Mouse (Mus musculus): ENCODE data around the gene Crlf1. TPM values are rescaled to one million over a fixed set of nuclear protein-coding genes. Genes with fewer than 3 reads are reported as not detected.
"Not testable (repeated sequence)": the region's sequence is repeated elsewhere in the genome, so short reads cannot be mapped to it uniquely, and the experiment has no call there.

Gene Crlf1
- polyA plus RNA-seq, 1 experiment from 2014 or later, result 98.7 TPM

DNA sequence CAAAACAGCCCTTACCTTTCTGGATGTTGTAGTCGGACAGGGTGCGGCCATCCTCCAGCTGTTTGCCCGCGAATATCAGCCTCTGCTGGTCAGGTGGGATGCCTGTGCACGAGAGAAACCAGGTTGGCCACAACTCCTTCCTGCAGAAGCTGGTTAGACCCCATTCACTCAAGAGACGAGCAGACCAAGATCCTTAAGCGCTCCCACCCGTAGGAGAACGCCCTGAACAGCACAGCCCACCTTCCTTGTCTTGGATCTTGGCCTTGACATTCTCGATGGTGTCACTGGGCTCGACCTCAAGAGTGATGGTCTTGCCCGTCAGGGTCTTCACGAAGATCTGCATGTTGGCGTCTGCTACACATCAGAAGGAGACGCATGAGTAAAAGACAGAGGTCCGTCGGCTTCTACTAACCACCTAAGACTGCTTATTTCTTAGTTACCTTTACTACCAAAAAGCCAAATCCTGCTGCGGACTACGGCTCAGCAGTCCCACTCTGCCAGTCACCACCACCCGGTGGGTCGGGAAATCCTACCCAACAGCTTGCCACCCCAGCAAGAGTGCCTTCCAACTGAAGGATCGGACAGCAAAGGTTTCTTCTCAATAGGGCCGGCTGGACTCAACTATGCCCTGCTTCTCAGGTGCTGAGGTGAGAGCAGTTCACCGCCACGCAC, 16.5 kb downstream of the Crlf1 start:
- Histone ChIP-seq H3K27ac (ENCODE audit: low read length) (peak overlapping the region; percentile 93), H3K36me3 (ENCODE audit: insufficient read depth, low read length) (peaks cover 11% of the 10 kb centered on the region; the same call in 1 of the 2 replicates), H3K9ac (replicated peaks; ENCODE audit: low read depth) (peak overlapping the region; percentile 93), H3K4me1 (ENCODE audit: insufficient read depth, low read depth, low read length) (peaks cover 19% of the 10 kb centered on the region; the same call in 1 of the 2 replicates), H3K9me3 (ENCODE audit: low read length) (no peaks in the 10 kb centered on the region), H3K4me2 (replicated peaks; ENCODE audit: low read depth, low read length) (peak overlapping the region; percentile 82), H3K27me3 (replicated peaks; ENCODE audit: insufficient read depth, low read length) (no peaks in the 10 kb centered on the region), H3K4me3 (ENCODE audit: low read depth, low read length) (peak overlapping the region; percentile 86)
- DNase-seq (ENCODE audit: low spot score) (no peak), ATAC-seq (no peak)
- TF ChIP-seq EP300 (IDR thresholded peaks at IDR 0.05) (no peak), CTCF (IDR thresholded peaks at IDR 0.05) (no peak)
- WGBS, result 7% methylated on average over 25 of the region's 25 CpGs

DNA sequence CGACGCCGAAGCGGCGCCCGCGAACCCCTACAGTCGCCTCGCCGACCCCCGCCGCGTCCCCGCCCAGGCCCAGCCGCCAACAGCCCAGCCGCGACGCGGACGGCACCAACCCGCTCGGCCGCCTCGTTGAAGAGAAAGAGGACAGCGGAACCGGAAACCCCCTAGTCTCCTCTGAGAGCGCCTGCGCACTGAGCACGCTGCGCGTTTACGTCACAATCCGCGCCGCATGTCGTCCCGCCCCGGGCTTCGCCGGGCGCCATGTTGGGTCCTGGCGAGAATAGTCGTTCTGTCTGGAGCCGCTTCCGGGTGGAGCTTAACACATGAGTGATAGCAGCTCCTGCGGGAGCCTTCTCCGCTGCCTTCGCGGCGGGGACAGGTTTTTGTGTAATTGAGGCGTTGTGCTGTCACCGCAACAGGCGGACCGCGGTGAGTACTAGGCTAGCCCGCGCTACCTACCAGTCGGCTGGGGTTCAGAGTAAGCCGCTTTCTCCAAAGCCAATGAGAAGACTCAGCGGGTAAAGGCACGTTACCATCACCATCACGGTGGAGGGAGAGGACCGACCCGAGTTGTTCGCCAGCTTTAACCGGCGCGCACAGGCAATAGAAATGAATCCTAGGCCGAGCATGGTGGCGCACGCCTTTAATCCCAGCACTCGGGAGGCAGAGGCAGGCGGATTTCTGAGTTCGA, 17.4 kb downstream of the Crlf1 start, which contains the start of gene Uba52:
Gene Uba52 (minus strand): TSS at position 574 of the 688 bp plus-strand sequence.
- H3K9me3 ChIP-seq (ENCODE audit: low read length), result no peaks in the 10 kb centered on the region
- WGBS, result under 1% methylated on average over 70 of the region's 74 CpGs
- no peaks in the 10 kb centered on the region for H3K27me3 ChIP-seq (replicated peaks; ENCODE audit: insufficient read depth, low read length)
- H3K4me2 ChIP-seq (replicated peaks; ENCODE audit: low read depth, low read length), result peak within 1 kb of the TSS; percentile 82
- peak within 1 kb of the TSS; percentile 93 for H3K27ac ChIP-seq (ENCODE audit: low read length)
- ATAC-seq, result peak; percentile 88
- peaks cover 11% of the 10 kb centered on the region; the same call in 1 of the 2 replicates for H3K36me3 ChIP-seq (ENCODE audit: insufficient read depth, low read length)
- H3K9ac ChIP-seq (replicated peaks; ENCODE audit: low read depth), result peak within 1 kb of the TSS; percentile 93
- H3K4me1 ChIP-seq (ENCODE audit: insufficient read depth, low read depth, low read length), result peaks cover 19% of the 10 kb centered on the region; the same call in 1 of the 2 replicates
- peak; percentile 99 for DNase-seq (ENCODE audit: low spot score)
- H3K4me3 ChIP-seq (ENCODE audit: low read depth, low read length), result peak within 1 kb of the TSS; percentile 86
- peak; percentile 27; the same call in 1 of the 2 replicates for TF ChIP-seq EP300 (IDR thresholded peaks at IDR 0.05)
- no peak for TF ChIP-seq CTCF (IDR thresholded peaks at IDR 0.05)

GRCm38 (mm10) chr8:70511174-70511573, 18.2 kb downstream of the Crlf1 start:
- not testable (repeated sequence) for H3K9me3 ChIP-seq (ENCODE audit: low read length); DNase-seq (ENCODE audit: low spot score); ATAC-seq; H3K27ac ChIP-seq (ENCODE audit: low read length); H3K27me3 ChIP-seq (replicated peaks; ENCODE audit: insufficient read depth, low read length)
- 80% methylated on average over 6 of the region's 6 CpGs for WGBS
- Histone ChIP-seq H3K4me3 (ENCODE audit: low read depth, low read length) (peak overlapping the region; percentile 86; the same call in 1 of the 2 replicates), H3K36me3 (ENCODE audit: insufficient read depth, low read length) (peaks cover 11% of the 10 kb centered on the region; the same call in 1 of the 2 replicates), H3K9ac (replicated peaks; ENCODE audit: low read depth) (peak overlapping the region; percentile 93; the same call in 1 of the 2 replicates), H3K4me2 (replicated peaks; ENCODE audit: low read depth, low read length) (peak overlapping the region; percentile 82), H3K4me1 (ENCODE audit: insufficient read depth, low read depth, low read length) (peaks cover 13% of the 10 kb centered on the region; the same call in 1 of the 2 replicates)

DNA sequence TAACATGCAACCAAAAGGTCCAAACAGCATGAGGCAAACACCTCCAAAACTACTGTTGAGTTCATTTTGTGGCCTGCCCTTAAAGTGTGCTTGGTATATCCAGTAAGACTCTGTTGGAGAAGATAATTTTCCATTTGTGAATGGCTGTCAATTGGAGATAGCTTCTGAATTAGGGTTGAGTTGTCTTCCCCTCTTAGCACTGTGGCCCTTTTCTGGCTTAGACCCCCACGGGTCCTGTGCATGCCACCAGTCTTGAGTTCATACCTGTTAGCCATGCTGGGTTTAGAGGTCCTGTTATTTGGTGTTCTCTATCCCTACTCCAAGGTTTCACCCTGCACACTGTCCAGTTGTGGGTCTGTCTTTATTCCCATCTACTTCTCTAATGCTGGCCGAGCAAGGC, 18.8 kb downstream of the Crlf1 start:
- DNase-seq (ENCODE audit: low spot score) (no peak), ATAC-seq (no peak)
- Histone ChIP-seq H3K9me3 (ENCODE audit: low read length) (no peaks in the 10 kb centered on the region), H3K9ac (replicated peaks; ENCODE audit: low read depth) (no peak overlapping the region), H3K36me3 (ENCODE audit: insufficient read depth, low read length) (peaks cover 11% of the 10 kb centered on the region; the same call in 1 of the 2 replicates), H3K4me3 (ENCODE audit: low read depth, low read length) (no peak overlapping the region), H3K27ac (ENCODE audit: low read length) (no peak overlapping the region), H3K27me3 (replicated peaks; ENCODE audit: insufficient read depth, low read length) (no peaks in the 10 kb centered on the region), H3K4me2 (replicated peaks; ENCODE audit: low read depth, low read length) (no peak overlapping the region), H3K4me1 (ENCODE audit: insufficient read depth, low read depth, low read length) (peaks cover 13% of the 10 kb centered on the region; the same call in 1 of the 2 replicates)
- no peak for TF ChIP-seq CTCF (IDR thresholded peaks at IDR 0.05)
- no peak for TF ChIP-seq EP300 (IDR thresholded peaks at IDR 0.05)
- WGBS, result 100% methylated on average over 2 of the region's 2 CpGs

DNA sequence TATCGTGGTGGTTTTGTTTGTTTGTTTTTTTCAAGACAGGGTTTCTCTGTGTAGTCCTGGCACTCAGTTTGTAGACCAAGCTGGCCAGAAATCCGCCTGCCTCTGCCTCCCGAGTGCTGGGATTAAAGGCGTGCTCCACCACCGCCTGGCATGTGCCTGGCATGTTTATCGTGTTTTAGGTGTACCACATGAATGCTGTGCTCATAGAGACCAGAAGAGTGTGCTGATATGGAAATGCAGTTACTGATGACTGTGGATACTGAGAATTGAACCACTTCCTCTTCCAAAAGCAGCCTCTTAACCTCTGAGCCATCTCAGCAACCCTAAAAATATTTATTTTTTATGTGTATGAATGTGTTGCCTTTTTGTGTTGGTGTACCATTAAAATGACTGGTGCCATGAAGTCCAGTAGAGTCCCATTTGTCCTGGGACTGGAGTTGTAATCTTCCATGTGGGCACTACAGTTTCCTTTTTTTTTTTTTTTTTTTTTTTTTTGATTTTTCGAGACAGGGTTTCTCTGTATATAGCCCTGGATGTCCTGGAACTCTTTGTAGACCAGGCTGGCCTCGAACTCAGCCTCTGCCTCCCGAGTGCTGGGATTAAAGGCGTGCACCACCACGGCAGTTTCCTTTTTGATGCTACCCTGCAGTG, 19.4 kb downstream of the Crlf1 start:
- Histone ChIP-seq H3K27me3 (replicated peaks; ENCODE audit: insufficient read depth, low read length) (no peaks in the 10 kb centered on the region), H3K4me2 (replicated peaks; ENCODE audit: low read depth, low read length) (no peak overlapping the region), H3K4me3 (ENCODE audit: low read depth, low read length) (no peak overlapping the region), H3K27ac (ENCODE audit: low read length) (no peak overlapping the region), H3K36me3 (ENCODE audit: insufficient read depth, low read length) (peaks cover 11% of the 10 kb centered on the region; the same call in 1 of the 2 replicates), H3K4me1 (ENCODE audit: insufficient read depth, low read depth, low read length) (peaks cover 13% of the 10 kb centered on the region; the same call in 1 of the 2 replicates), H3K9ac (replicated peaks; ENCODE audit: low read depth) (no peak overlapping the region), H3K9me3 (ENCODE audit: low read length) (no peaks in the 10 kb centered on the region)
- ATAC-seq (no peak), DNase-seq (ENCODE audit: low spot score) (no peak)
- 84% methylated on average over 11 of the region's 11 CpGs for WGBS
- TF ChIP-seq EP300 (IDR thresholded peaks at IDR 0.05), result no peak
- TF ChIP-seq CTCF (IDR thresholded peaks at IDR 0.05), result no peak

DNA sequence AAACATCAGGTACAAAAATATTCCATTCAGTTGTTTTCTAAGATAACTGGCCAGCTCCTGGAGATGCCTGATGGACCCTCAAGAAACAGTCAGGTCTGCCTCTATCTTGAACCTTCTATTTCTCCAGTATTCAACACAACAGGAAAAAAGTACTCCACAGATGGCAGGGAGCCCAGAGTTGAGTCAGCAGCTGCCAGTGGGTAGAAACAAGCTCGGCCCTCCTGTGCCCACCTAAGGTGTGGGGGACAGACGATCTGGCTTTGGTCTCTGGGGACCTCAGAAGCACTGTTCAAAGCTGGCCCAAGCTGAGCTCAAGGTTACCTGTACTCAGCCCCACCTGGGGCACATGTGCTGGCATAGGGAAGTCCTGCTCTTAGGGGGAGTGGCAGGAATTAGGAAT, 20.5 kb downstream of the Crlf1 start:
- Histone ChIP-seq H3K9me3 (ENCODE audit: low read length) (no peaks in the 10 kb centered on the region), H3K4me2 (replicated peaks; ENCODE audit: low read depth, low read length) (no peak overlapping the region), H3K9ac (replicated peaks; ENCODE audit: low read depth) (no peak overlapping the region), H3K36me3 (ENCODE audit: insufficient read depth, low read length) (0 out of 2 replicates have a peak, but pooled peaks cover 4% of the 10 kb centered on the region), H3K27ac (ENCODE audit: low read length) (peak overlapping the region; percentile 38; the same call in 1 of the 2 replicates), H3K4me3 (ENCODE audit: low read depth, low read length) (no peak overlapping the region), H3K4me1 (ENCODE audit: insufficient read depth, low read depth, low read length) (peaks cover 13% of the 10 kb centered on the region; the same call in 1 of the 2 replicates), H3K27me3 (replicated peaks; ENCODE audit: insufficient read depth, low read length) (no peaks in the 10 kb centered on the region)
- TF ChIP-seq EP300 (IDR thresholded peaks at IDR 0.05), result no peak
- TF ChIP-seq CTCF (IDR thresholded peaks at IDR 0.05), result no peak
- WGBS, result 29% methylated on average over 2 of the region's 2 CpGs
- no peak for ATAC-seq
- peak; percentile 43 for DNase-seq (ENCODE audit: low spot score)

Measured in lung, postnatal 0 days (tissue).